Mouse (Mus musculus) spleen, postnatal 14 days (tissue): Measurements from ENCODE around the gene Tuft1.

Experiments used
- DNase-seq, 2 experiments: peaks; one replicate each; pipeline ENCODE4 v3.0.0; 2021 to 2022; ENCODE audit warnings: low spot score in 2 of 2

Gene Tuft1

GRCm38 (mm10) chr3:94595871-94596287 is 62.8 kb downstream of the Tuft1 start:
- no peak for DNase-seq

DNA sequence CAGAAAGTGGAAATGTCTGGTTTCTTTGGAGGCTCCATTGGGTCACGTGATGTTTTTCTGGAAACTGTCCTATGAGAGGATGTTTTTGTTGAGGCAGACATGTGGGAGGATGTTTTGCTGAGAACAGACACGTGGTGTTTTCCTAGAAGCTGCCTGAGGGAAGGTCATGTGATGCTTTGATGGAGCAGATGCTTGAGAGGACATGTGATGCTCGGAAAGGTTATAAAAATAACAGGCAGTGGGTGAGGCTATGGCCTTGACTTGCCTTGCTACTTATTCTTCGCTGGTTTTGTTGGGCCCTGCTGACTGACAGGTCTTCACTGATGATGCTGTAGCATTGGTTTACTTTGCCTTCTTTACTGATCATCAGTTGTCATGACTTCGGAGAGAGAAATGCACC is 67.6 kb downstream of the Tuft1 start:
- DNase-seq: no peak

- no peak for DNase-seq
Observed at GRCm38 (mm10) chr3:94587962-94588361, 70.7 kb downstream of the Tuft1 start.

DNA sequence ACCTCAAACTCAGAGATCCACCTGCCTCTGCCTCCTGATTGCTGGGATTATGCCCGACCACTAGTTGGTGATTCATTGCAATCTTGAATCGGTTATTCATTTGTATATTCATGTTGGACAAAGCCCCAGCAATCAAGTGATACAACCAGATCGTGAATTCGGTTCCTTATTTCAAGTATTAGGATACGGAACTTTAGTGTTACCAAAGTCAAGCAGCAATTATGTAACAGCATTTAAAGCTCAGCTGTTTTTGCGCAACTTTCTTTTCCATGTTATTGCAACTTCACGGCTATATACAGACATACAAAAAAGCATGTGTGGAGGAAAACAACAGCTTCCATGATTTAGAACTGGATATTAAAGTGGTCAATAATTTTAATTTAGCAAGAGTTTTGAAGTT is 75.7 kb downstream of the Tuft1 start:
- DNase-seq: no peak

DNA sequence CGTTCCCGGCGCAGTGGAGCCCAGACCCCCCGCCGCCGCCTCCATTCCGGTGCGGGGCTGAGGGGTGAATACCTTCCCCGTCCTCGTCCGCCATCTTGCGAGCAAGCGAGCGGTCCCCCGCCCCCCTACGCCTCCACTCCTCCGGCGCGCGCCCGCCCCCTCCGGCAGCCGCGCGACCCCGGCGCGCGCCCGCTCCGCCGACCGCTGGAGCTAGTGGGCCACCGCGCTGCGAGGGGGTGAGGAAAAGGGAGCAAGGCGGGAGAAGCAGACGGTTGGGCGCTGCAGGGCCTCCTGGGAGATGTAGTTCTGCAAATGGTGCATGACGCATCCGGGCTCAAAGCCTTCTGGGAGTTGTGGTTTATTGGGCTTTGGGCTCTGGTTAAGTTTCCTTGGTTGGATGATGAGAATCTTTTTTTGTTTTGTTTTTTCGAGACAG is 76.2 kb downstream of the Tuft1 start, which contains the start of gene Snx27:
TSS of gene Snx27 (minus strand) at position 261 of the 436 bp plus-strand sequence.
- DNase-seq: peak; percentile 59 to 71

GRCm38 (mm10) chr3:94581793-94582455 is 76.7 kb downstream of the Tuft1 start:
- peak; percentile 42 to 50 for DNase-seq

- DNase-seq: no peak
Observed at GRCm38 (mm10) chr3:94581138-94581780, 77.4 kb downstream of the Tuft1 start.

DNA sequence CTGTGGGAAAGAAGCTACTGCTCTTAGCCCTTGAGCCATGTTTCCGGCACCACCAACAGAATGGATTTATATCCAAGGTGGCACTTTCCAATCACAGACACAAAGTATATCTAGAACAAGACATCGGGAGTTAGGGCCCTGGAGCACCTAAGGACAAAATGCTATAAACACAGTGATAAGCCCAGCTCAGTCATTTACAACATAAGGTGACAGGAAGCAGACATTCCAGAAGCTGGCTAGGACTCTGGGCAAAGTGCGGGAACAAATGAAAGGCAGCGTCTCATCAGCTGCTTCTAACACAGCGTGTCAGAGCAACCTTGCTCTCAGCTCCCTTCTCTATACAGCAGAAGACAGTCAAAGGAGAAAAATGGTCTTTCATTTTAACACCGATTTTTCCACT is 84.2 kb downstream of the Tuft1 start:
- no peak for DNase-seq

DNA sequence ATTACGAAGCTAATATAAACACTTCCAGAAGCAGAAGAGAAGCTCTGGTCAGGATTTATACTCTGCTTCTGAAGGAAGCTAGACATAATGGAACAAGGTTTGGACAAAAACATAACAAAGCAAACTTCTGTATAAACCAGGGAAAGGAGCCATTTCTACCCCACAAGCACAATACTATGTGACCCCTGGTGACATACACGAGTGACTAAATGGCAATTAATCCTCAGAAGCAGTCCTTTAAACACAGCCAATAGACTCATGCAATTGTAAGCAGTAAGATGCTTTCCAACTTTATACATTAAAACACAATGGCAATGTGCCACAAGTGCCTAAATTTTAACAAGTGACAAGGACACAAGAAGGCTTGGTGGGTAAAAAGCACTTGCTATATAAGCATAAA is 91.4 kb downstream of the Tuft1 start:
- no peak for DNase-seq

DNA sequence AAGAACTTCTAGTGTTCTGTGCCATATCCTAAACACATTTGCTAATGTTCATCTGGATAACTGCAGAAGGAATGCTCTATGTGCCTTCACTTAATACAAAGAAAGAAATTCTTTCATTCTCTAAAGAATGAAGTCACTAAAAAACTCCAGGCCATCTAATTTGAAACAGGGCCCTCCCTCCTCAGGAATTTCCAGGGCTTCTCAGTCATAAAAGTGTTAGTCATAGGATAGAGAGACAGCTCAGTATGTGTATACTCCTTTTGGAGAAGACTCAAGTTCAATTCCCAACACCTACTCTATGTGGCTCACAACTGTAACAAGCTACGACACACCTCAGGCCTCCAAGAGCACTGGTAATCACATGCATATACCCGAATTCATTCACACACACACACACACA is 93.1 kb downstream of the Tuft1 start:
- DNase-seq: no peak

DNA sequence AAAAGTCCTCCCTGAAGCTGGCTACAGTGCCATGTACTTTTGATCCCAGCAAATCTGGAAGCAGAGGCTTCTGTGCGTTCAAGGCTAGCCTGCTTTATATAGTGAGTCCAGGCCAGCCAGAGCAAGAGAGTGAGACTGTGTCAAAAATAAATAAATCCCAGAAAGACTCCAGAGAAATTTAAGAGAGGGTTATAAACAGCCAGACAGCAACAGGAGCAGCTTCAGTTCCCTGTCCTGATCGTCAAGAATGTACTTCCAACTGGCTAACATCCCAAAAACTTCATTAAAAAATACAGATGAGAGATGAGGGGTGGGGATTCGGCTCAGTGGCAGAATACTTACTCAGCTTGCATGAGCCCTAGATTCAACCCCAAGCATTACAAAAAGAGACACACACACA is 93.5 kb downstream of the Tuft1 start:
- DNase-seq: no peak

DNA sequence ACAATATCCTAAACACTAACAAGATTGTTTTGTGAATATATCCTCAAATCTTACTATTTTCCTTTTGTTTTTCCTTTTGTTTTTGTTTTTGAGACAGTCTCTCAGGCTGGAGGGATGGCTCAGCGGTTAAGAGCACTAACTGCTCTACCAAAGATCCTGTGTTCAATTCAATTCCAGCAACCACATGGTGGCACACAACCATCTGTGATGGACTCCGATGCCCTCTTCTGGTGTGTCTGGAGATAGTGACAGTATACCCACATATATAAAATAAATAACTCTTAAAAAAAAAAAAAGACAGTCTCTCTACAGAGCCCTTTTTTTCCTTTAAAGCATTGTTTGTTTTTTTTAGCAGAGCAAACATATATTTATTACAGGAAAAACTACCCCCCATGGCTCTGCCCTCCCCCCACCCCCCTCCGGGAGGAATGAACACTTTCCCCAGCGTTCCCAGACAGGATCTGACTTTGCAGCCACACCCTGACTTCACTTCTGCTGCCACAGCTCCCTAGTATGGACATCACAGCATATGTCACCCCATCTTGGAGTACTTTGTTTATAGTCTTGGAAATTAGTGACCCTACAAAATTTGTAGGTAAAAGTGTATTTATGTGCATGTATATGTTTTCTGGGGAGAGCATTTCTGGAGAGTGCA is 94.2 kb downstream of the Tuft1 start:
- no peak for DNase-seq

DNA sequence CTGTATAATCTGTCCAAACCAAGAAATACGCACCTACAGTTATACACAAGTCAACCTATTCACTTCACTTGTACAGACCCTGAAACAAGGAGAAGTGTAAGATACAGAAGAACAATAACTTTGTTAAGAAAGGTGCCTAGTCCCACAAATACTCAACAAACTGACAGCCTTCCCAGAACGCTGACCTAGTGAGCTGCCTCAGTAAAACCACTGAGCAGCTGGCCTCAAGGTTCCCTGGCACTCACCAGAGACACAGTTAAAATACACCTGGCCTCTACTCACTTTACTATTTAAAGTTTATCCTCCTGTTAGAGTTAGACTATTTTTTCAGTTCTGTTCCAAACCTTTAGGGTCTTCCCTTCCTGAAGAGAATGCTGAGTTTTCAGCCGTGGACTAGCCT is 95.5 kb downstream of the Tuft1 start:
- DNase-seq: no peak
